Mouse (Mus musculus): ENCODE measurements around the gene 2310034G01Rik. TPM values are rescaled to one million over a fixed set of nuclear protein-coding genes. Genes with fewer than 3 reads are reported as not detected.
A peak's percentile ranks its signal among the peaks of the same experiment; 100 is the strongest.

Gene 2310034G01Rik
- polyA plus RNA-seq, 1 experiment from 2014 or later = 1.3 TPM

DNA sequence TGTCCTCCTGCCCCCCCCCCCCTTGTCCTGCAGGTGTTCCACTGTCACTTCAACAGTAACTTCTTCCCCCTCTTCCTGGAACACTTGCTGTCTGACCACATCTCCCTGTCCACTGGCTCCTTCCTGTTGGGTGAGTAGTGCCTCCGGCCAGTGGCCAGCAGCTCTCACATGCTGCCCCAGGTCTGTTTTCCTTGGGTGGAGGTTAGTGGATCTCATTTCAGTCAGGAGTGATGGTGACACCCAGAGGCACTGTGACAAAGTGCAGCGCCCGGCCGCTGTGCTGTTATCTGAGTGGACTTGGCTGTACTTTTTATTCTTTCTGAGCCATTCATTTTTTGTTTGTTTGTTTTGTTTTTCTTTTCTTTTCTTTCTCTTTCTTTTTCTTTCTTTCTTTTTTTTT lies 19.1 kb upstream of the 2310034G01Rik start:
- H3K9ac ChIP-seq (ENCODE audit: low read length) = no peak overlapping the region
- ATAC-seq (replicated peaks; ENCODE audit: low FRiP score) (no peak), DNase-seq (ENCODE audit: low spot score) (peak; percentile 61)
- no peak overlapping the region for H3K27ac ChIP-seq (ENCODE audit: low read depth, low read length)
- H3K4me1 ChIP-seq (replicated peaks; ENCODE audit: control insufficient read depth, insufficient read depth, low read length) = no peaks in the 10 kb centered on the region
- no peaks in the 10 kb centered on the region for H3K9me3 ChIP-seq (ENCODE audit: control insufficient read depth, low read length)
- no peaks in the 10 kb centered on the region for H3K36me3 ChIP-seq (ENCODE audit: control insufficient read depth, insufficient read depth, low read length)
- WGBS = 38% methylated on average over 4 of the region's 4 CpGs
- no peaks in the 10 kb centered on the region for H3K27me3 ChIP-seq (ENCODE audit: control insufficient read depth, insufficient read depth, low read length)
- H3K4me3 ChIP-seq (ENCODE audit: low read depth, low read length) = no peak overlapping the region
- no peak overlapping the region for H3K4me2 ChIP-seq (ENCODE audit: low read depth, low read length, severe bottlenecking)

DNA sequence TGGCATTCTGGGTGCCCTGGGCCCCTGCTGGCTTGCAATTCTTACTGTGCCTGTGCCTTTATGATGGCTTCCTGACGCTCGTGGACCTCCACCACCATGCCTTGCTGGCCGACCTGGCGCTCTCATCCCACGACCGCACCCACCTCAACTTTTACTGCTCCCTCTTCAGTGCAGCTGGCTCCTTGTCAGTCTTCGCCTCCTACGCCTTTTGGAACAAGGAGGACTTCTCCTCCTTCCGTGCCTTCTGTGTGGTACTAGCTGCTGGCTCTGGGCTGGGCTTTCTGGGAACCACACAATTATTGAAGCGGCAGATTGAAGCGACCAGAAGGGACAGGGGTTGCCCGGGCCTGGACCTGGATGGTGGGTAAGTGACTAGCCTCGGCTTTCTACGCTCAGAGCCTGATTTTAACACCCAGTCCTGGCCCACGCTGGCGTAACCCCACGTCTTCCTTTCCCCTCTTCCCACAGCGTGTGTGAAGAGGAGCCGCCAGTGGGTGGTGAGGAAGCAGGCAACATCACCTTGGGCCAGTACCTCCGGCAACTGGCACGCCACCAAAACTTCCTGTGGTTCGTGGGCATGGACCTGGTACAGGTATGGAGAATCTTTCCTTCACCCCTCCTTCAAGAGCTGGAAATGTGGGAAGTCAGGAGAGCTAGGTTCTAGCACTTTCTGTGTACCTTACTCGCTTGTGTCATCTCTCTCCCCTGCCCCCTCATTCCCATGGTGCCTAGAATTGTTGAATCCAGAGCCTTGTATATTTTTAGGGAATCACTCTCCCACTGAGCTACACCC lies 17.9 kb upstream of the 2310034G01Rik start:
- Histone ChIP-seq H3K9me3 (ENCODE audit: control insufficient read depth, low read length) (no peaks in the 10 kb centered on the region), H3K4me1 (replicated peaks; ENCODE audit: control insufficient read depth, insufficient read depth, low read length) (no peaks in the 10 kb centered on the region), H3K4me2 (ENCODE audit: low read depth, low read length, severe bottlenecking) (no peak overlapping the region), H3K9ac (ENCODE audit: low read length) (no peak overlapping the region), H3K27ac (ENCODE audit: low read depth, low read length) (no peak overlapping the region), H3K27me3 (ENCODE audit: control insufficient read depth, insufficient read depth, low read length) (no peaks in the 10 kb centered on the region), H3K36me3 (ENCODE audit: control insufficient read depth, insufficient read depth, low read length) (no peaks in the 10 kb centered on the region), H3K4me3 (ENCODE audit: low read depth, low read length) (no peak overlapping the region)
- ATAC-seq (replicated peaks; ENCODE audit: low FRiP score) (no peak), DNase-seq (ENCODE audit: low spot score) (no peak)
- WGBS = 90% methylated on average over 23 of the region's 23 CpGs

DNA sequence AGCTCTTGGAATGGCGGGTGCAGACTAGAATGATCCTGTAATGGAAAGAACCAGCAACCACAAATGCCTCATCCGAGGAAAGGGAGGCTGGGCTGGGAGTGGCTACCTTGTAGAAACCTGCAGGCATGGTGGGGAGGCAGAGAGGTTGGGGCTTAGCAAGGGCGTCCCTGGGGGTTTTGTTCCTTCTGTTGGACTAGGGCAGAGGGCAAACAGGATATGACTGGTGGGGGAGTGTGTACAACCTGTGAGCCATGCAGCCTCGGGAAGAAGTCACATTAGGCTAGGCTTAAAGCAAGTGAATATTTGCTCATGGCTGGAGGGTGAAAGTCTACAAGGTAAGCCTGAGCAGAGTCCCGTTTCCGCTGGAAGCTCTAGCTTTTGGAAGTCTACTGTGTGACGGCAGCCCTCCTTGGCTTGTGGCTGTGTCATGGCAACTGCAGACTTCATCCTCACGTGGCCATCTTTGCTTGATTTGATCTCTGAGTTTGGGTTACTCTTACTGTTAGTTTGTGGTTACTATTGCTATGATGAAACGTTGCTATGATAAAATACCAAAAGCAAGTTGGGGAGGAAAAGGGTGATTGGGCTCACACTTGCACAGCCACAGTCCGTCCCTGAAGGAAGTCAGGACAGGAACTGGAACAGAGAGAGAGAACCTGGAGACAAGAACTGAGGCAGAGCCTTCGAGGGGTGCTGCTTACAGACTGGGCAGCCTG lies 13.3 kb upstream of the 2310034G01Rik start:
- H3K4me3 ChIP-seq (ENCODE audit: low read depth, low read length) = no peak overlapping the region
- DNase-seq (ENCODE audit: low spot score) (no peak), ATAC-seq (replicated peaks; ENCODE audit: low FRiP score) (no peak)
- no peaks in the 10 kb centered on the region for H3K27me3 ChIP-seq (ENCODE audit: control insufficient read depth, insufficient read depth, low read length)
- H3K9ac ChIP-seq (ENCODE audit: low read length) = no peak overlapping the region
- WGBS = 86% methylated on average over 11 of the region's 11 CpGs
- H3K9me3 ChIP-seq (ENCODE audit: control insufficient read depth, low read length) = no peaks in the 10 kb centered on the region
- no peaks in the 10 kb centered on the region for H3K36me3 ChIP-seq (ENCODE audit: control insufficient read depth, insufficient read depth, low read length)
- no peaks in the 10 kb centered on the region for H3K4me1 ChIP-seq (replicated peaks; ENCODE audit: control insufficient read depth, insufficient read depth, low read length)
- H3K27ac ChIP-seq (ENCODE audit: low read depth, low read length) = no peak overlapping the region
- H3K4me2 ChIP-seq (ENCODE audit: low read depth, low read length, severe bottlenecking) = no peak overlapping the region

GRCm38 (mm10) chr19:46362104-46362503 lies 12.0 kb upstream of the 2310034G01Rik start:
- WGBS = 91% methylated on average over 8 of the region's 8 CpGs
- H3K27me3 ChIP-seq (ENCODE audit: control insufficient read depth, insufficient read depth, low read length) = peaks cover 6% of the 10 kb centered on the region
- ATAC-seq (replicated peaks; ENCODE audit: low FRiP score) (no peak), DNase-seq (ENCODE audit: low spot score) (no peak)
- no peaks in the 10 kb centered on the region for H3K36me3 ChIP-seq (ENCODE audit: control insufficient read depth, insufficient read depth, low read length)
- no peak overlapping the region for H3K9ac ChIP-seq (ENCODE audit: low read length)
- peaks cover 5% of the 10 kb centered on the region; the same call in 1 of the 2 replicates for H3K4me1 ChIP-seq (replicated peaks; ENCODE audit: control insufficient read depth, insufficient read depth, low read length)
- no peak overlapping the region for H3K4me2 ChIP-seq (ENCODE audit: low read depth, low read length, severe bottlenecking)
- H3K27ac ChIP-seq (ENCODE audit: low read depth, low read length) = no peak overlapping the region
- no peaks in the 10 kb centered on the region for H3K9me3 ChIP-seq (ENCODE audit: control insufficient read depth, low read length)
- no peak overlapping the region for H3K4me3 ChIP-seq (ENCODE audit: low read depth, low read length)

- H3K4me3 ChIP-seq (ENCODE audit: low read depth, low read length) = no peak overlapping the region
- 58% methylated on average over 4 of the region's 4 CpGs for WGBS
Measured at GRCm38 (mm10) chr19:46358381-46358780, 8.3 kb upstream of the 2310034G01Rik start.

DNA sequence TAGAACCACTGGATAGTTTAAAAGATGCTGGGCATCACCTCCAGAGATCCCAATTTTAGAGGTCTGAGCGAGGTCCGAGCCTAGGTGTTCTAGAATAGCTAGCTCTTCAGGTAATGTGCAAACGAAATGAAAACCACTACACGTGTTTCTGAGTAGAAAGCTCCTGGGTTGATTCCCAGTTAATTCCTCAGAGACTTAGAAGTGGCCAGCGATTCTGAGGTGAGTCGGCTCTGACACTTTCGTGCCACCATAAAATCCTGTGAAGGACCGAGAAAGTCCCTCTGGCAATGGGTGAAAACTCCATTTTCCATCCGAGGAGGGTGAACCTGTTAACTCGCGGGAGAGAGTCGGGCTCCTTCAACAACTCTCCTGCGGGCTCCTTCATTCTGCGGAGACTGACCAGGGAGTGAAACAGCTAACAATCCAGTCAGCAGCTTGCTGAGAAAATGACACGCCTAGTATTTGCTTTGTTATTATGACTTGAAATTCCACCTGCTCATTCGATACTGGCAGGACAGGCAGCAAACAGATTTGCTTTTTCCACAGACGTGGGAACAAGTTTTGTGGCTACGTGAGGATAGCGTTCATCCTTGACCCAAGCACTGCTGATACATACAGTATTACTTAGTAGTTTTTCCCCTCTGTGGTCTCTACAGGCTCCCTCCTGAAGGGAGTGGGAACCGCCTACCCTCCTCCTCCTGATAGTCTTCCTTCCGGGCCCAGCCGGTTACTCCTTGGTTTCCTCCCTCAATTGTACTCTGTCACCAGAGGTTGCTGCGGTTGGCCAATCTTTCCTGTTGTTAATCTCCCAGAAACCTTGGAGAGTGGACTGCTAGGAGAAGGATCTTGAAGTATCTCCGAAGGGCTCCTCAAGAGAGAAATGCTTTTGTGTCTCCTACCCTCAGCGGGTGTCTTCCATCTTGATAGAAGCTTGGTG lies 7.5 kb upstream of the 2310034G01Rik start:
- no peaks in the 10 kb centered on the region for H3K36me3 ChIP-seq (ENCODE audit: control insufficient read depth, insufficient read depth, low read length)
- H3K9ac ChIP-seq (ENCODE audit: low read length) = peak overlapping the region; percentile 57
- no peak for ATAC-seq (replicated peaks; ENCODE audit: low FRiP score)
- H3K27me3 ChIP-seq (ENCODE audit: control insufficient read depth, insufficient read depth, low read length) = peaks cover 7% of the 10 kb centered on the region
- no peak for DNase-seq (ENCODE audit: low spot score)
- H3K4me1 ChIP-seq (replicated peaks; ENCODE audit: control insufficient read depth, insufficient read depth, low read length) = peaks cover 7% of the 10 kb centered on the region; the same call in 1 of the 2 replicates
- peak overlapping the region; percentile 69 for H3K4me2 ChIP-seq (ENCODE audit: low read depth, low read length, severe bottlenecking)
- 20% methylated on average over 25 of the region's 25 CpGs for WGBS
- no peaks in the 10 kb centered on the region for H3K9me3 ChIP-seq (ENCODE audit: control insufficient read depth, low read length)
- no peak overlapping the region for H3K27ac ChIP-seq (ENCODE audit: low read depth, low read length)
- H3K4me3 ChIP-seq (ENCODE audit: low read depth, low read length) = peak overlapping the region; percentile 43

More at GRCm38 (mm10) chr19:46358381-46358780, 8.3 kb upstream of the 2310034G01Rik start:
- no peak overlapping the region for H3K9ac ChIP-seq (ENCODE audit: low read length)
- DNase-seq (ENCODE audit: low spot score) = no peak
- no peaks in the 10 kb centered on the region for H3K9me3 ChIP-seq (ENCODE audit: control insufficient read depth, low read length)
- H3K36me3 ChIP-seq (ENCODE audit: control insufficient read depth, insufficient read depth, low read length) = no peaks in the 10 kb centered on the region
- peaks cover 7% of the 10 kb centered on the region; the same call in 1 of the 2 replicates for H3K4me1 ChIP-seq (replicated peaks; ENCODE audit: control insufficient read depth, insufficient read depth, low read length)
- H3K27me3 ChIP-seq (ENCODE audit: control insufficient read depth, insufficient read depth, low read length) = peaks cover 7% of the 10 kb centered on the region
- H3K4me2 ChIP-seq (ENCODE audit: low read depth, low read length, severe bottlenecking) = no peak overlapping the region
- ATAC-seq (replicated peaks; ENCODE audit: low FRiP score) = no peak
- no peak overlapping the region for H3K27ac ChIP-seq (ENCODE audit: low read depth, low read length)

DNA sequence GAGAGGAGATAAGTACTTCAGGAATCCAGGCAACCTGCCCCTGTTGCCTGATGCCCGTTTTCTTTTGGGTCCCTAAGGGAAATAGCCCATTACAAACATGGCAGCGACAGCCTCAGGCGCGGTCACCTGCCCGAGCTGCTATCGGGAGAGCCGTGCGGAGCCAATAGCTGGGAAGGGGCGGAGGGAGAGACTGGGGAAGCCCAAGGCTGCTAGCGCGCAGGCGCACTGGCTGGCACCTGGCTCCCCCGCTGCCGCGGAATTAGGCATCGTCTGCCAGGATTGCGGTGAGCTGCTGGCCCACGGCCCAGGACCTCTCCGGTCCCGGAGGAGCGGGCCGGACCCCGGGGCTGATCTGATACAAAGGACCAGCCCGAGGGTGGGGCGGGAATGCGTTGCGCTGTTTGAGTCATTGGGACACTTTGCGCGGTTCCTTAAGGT lies 6.6 kb upstream of the 2310034G01Rik start:
- ATAC-seq (replicated peaks; ENCODE audit: low FRiP score) (peak; percentile 86), DNase-seq (ENCODE audit: low spot score) (peak; percentile 94)
- H3K9me3 ChIP-seq (ENCODE audit: control insufficient read depth, low read length) = no peaks in the 10 kb centered on the region
- WGBS = 1% methylated on average over 29 of the region's 29 CpGs
- peaks cover 7% of the 10 kb centered on the region for H3K27me3 ChIP-seq (ENCODE audit: control insufficient read depth, insufficient read depth, low read length)
- H3K36me3 ChIP-seq (ENCODE audit: control insufficient read depth, insufficient read depth, low read length) = no peaks in the 10 kb centered on the region
- peak overlapping the region; percentile 57 for H3K9ac ChIP-seq (ENCODE audit: low read length)
- no peak overlapping the region for H3K27ac ChIP-seq (ENCODE audit: low read depth, low read length)
- peak overlapping the region; percentile 69 for H3K4me2 ChIP-seq (ENCODE audit: low read depth, low read length, severe bottlenecking)
- H3K4me3 ChIP-seq (ENCODE audit: low read depth, low read length) = peak overlapping the region; percentile 43
- peaks cover 7% of the 10 kb centered on the region; the same call in 1 of the 2 replicates for H3K4me1 ChIP-seq (replicated peaks; ENCODE audit: control insufficient read depth, insufficient read depth, low read length)

DNA sequence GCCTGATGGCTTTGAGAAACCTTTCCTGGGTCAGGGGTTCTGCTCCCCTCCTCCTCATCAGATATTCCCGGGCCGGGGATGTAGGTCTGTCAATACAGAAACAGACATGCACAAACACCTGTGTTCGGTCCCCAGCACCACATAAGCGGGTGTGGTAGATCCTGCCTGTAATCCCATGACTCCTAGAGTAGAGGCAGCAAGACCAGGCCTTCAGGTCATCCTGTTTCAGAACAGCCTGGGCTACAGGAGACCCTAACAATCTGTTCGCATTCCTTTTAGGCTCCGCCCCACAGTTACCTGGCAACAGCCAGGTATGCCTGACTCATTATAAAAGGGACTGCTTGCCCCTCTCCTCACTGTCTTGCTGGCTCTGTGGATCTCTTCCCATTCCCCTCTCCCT lies 552 bp downstream of the 2310034G01Rik start:
- Histone ChIP-seq H3K9ac (ENCODE audit: low read length) (peak overlapping the region; percentile 81), H3K27ac (ENCODE audit: low read depth, low read length) (no peak overlapping the region), H3K27me3 (ENCODE audit: control insufficient read depth, insufficient read depth, low read length) (peaks cover 13% of the 10 kb centered on the region), H3K4me1 (replicated peaks; ENCODE audit: control insufficient read depth, insufficient read depth, low read length) (peaks cover 4% of the 10 kb centered on the region; the same call in 1 of the 2 replicates), H3K4me2 (ENCODE audit: low read depth, low read length, severe bottlenecking) (peak overlapping the region; percentile 93), H3K36me3 (ENCODE audit: control insufficient read depth, insufficient read depth, low read length) (no peaks in the 10 kb centered on the region), H3K9me3 (ENCODE audit: control insufficient read depth, low read length) (no peaks in the 10 kb centered on the region), H3K4me3 (ENCODE audit: low read depth, low read length) (peak overlapping the region; percentile 58)
- WGBS = 35% methylated on average over 6 of the region's 6 CpGs
- DNase-seq (ENCODE audit: low spot score) (no peak), ATAC-seq (replicated peaks; ENCODE audit: low FRiP score) (no peak; the same call in 1 of the 2 replicates)

Data from forebrain, embryonic 11.5 days (tissue).